Mouse (Mus musculus) neural tube, embryonic 13.5 days (tissue): Measurements from ENCODE around the gene Syne3. TPM values are rescaled to one million over a fixed set of nuclear protein-coding genes. Genes with fewer than 3 reads are reported as not detected.

ENCODE experiments used
- ATAC-seq: fragments of 200-750 bp; cut with Nextera tagmentation; 2 replicates; pipeline ENCODE4 v1.8.0; 2017; ENCODE audit warnings: low read depth, mild to moderate bottlenecking, moderate TSS enrichment, moderate library complexity
- H3K27ac ChIP-seq: fragments of 300-500 bp; sonication (generic); replicated peaks from 2 replicates; pipeline ENCODE4 v1.5.1; 2015; ENCODE audit warnings: moderate library complexity, mild to moderate bottlenecking, inconsistent platforms
- H3K27me3 ChIP-seq: fragments of 300-500 bp; sonication (generic); 2 replicates; pipeline ENCODE4 v1.6.1; 2015; ENCODE audit warnings: mild to moderate bottlenecking, inconsistent platforms
- H3K36me3 ChIP-seq: fragments of 300-500 bp; sonication (generic); 2 replicates; pipeline ENCODE4 v1.6.1; 2015; ENCODE audit warnings: mild to moderate bottlenecking, inconsistent platforms
- H3K4me1 ChIP-seq: fragments of 300-500 bp; sonication (generic); replicated peaks from 2 replicates; pipeline ENCODE4 v1.6.1; 2015; ENCODE audit warnings: inconsistent platforms
- H3K4me2 ChIP-seq: fragments of 300-500 bp; sonication (generic); 2 replicates; pipeline ENCODE4 v1.6.1; 2015; ENCODE audit warnings: inconsistent platforms, mild to moderate bottlenecking, moderate library complexity
- H3K4me3 ChIP-seq: fragments of 300-500 bp; sonication (generic); 2 replicates; pipeline ENCODE4 v1.5.1; 2015; ENCODE audit warnings: mild to moderate bottlenecking, inconsistent platforms
- H3K9ac ChIP-seq: fragments of 300-500 bp; sonication (generic); 2 replicates; pipeline ENCODE4 v1.6.1; 2015; ENCODE audit warnings: moderate library complexity, mild to moderate bottlenecking, inconsistent platforms
- H3K9me3 ChIP-seq: fragments of 300-500 bp; sonication (generic); 2 replicates; pipeline ENCODE4 v1.6.1; 2016; ENCODE audit warnings: inconsistent platforms
- WGBS: fragments of 180-500 bp; shearing (Covaris S2); methylation state at CpG from one replicate; pipeline ENCODE4 v1.1.7; 2015; 5-methylcytosine and 5-hydroxymethylcytosine counted together
- polyA plus RNA-seq: library from polyadenylated mRNA; unstranded; fragments of >200 nt; fragmentation: Nextera tagmentation; extraction: Ambion mirVana; gene quantifications from 2 replicates; pipeline ENCODE4 v1.2.1, GENCODE M21; 2015

Syne3 gene
- polyA plus RNA-seq: 0.28 and 0.32 TPM in 2 replicates

DNA sequence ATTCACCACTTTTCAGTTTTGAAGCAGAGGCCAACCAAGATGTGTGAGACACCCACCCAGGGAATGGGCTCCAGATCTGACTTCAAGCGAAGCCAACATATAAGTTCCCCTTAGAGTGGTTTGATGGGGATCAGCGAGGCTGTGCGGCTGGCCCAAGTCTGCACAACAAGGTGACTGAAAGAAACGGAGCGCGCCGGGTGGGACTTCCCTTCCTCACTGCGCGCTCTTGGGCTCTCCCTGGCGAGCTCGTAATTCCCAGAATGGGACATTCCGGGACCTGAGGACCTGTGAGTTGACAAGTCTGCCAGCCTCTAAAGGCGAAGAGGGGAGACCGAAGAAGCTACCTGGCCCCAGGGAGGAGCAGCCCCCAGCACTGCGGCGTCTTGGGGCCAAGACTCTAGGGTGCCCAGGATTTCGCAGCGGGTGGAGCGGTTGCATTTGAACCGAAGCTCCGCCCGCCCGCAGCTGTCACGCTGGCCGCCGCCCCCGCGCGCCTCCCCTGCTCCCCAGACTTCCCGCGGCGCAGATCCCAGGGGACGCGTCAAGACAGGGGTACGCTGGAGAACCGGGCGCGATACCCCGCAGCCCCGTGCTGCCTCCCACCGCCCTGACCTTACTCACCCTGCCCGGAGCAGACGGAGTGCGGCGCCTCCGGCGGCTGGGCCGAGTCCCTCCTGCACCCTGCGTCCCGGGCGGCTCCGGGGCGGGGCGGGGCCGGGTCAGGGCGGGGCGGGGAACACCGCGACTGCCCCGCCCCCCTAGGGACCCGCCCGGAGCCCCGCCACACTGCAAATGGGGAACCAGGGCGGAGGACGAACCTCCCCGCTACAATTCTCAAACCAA, at the start of gene Syne3:
Syne3 (minus strand) TSS at position 440 of the 843 bp plus-strand sequence.
- H3K27me3 ChIP-seq: peaks cover 69% of the 10 kb centered on the region
- WGBS: under 1% methylated on average over 62 of the region's 66 CpGs
- H3K36me3 ChIP-seq: no peaks in the 10 kb centered on the region
- no peak within 1 kb of the TSS for H3K27ac ChIP-seq
- H3K4me2 ChIP-seq: peak within 1 kb of the TSS; percentile 98
- H3K9me3 ChIP-seq: no peaks in the 10 kb centered on the region
- peak within 1 kb of the TSS; percentile 69 for H3K9ac ChIP-seq
- peaks cover 23% of the 10 kb centered on the region for H3K4me1 ChIP-seq
- ATAC-seq: peak; percentile 75
- peak within 1 kb of the TSS; percentile 56 for H3K4me3 ChIP-seq

DNA sequence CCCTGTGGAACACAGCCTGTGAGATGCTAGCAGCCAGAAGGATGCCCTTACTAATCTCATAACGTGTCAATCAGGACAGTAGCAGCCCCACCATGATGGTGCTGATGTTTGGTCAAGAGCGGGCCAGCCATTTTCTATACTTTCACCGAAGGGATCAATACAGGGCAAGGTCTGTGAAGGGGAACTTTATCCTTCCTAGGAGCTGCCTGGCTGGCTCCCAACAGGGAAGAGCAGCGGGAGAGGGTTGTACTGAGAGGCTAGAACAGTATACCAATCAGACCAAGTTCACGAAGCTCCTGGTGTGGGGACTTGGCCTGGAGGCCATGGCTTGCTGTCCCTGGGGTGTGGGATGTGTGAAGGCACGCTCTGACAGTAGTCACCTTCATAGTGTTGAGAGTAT, 45.7 kb upstream of the Syne3 start:
- Histone ChIP-seq H3K36me3 (no peaks in the 10 kb centered on the region), H3K27ac (no peak overlapping the region), H3K4me1 (0 out of 2 replicates have a peak, but pooled peaks cover 5% of the 10 kb centered on the region), H3K9ac (no peak overlapping the region), H3K4me2 (no peak overlapping the region), H3K27me3 (no peaks in the 10 kb centered on the region), H3K9me3 (no peaks in the 10 kb centered on the region), H3K4me3 (no peak overlapping the region)
- ATAC-seq: no peak
- WGBS: 83% methylated on average over 6 of the region's 6 CpGs

DNA sequence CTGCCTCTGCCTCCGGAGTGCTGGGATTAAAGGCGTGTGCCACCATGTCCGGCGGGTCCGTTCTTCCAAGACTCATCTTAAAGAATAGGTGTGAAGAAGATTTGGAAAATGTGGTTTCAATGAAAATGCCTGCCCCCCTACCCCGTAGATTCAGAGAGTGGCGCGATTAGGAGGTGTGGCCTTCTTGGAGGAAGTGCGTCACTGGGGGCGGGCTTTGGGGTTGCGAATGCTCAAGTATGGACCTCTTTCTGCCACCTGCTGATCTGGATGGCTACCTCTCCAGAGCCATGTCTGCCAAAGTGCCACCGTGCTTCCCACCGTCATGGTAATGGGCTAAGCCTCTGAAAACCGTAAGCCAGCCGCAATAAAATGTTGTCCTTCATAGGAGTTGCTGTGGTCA, 44.4 kb upstream of the Syne3 start:
- Histone ChIP-seq H3K27me3 (no peaks in the 10 kb centered on the region), H3K4me3 (no peak overlapping the region), H3K27ac (no peak overlapping the region), H3K4me1 (0 out of 2 replicates have a peak, but pooled peaks cover 5% of the 10 kb centered on the region), H3K9ac (no peak overlapping the region), H3K36me3 (no peaks in the 10 kb centered on the region), H3K4me2 (no peak overlapping the region), H3K9me3 (no peaks in the 10 kb centered on the region)
- ATAC-seq: no peak
- WGBS: 93% methylated on average over 15 of the region's 15 CpGs

DNA sequence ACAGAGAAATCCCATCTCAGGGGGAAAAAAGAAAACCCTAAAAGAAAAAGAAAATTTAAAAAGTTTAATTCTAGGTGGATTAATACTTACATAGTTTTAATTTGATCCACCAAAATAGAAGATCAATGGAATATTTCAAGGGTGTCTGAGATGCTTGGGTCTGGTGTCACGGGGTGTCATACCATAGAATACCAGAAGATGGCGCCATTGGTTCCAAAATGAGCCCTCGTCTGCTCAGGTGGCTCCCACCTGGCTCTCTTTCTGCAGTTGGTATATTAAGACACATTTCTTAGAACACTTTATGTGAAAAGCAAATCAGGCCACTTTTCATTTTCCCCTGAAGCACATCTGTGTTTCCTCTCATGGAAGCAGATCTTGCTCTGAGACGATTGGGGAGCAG, 41.3 kb upstream of the Syne3 start:
- H3K27ac ChIP-seq: no peak overlapping the region
- H3K9ac ChIP-seq: peak overlapping the region; percentile 34; the same call in 1 of the 2 replicates
- no peak overlapping the region for H3K4me3 ChIP-seq
- H3K4me2 ChIP-seq: no peak overlapping the region
- H3K4me1 ChIP-seq: 0 out of 2 replicates have a peak, but pooled peaks cover 5% of the 10 kb centered on the region
- WGBS: 17% methylated on average over 4 of the region's 4 CpGs
- H3K9me3 ChIP-seq: no peaks in the 10 kb centered on the region
- H3K36me3 ChIP-seq: no peaks in the 10 kb centered on the region
- ATAC-seq: peak; percentile 69
- H3K27me3 ChIP-seq: no peaks in the 10 kb centered on the region

DNA sequence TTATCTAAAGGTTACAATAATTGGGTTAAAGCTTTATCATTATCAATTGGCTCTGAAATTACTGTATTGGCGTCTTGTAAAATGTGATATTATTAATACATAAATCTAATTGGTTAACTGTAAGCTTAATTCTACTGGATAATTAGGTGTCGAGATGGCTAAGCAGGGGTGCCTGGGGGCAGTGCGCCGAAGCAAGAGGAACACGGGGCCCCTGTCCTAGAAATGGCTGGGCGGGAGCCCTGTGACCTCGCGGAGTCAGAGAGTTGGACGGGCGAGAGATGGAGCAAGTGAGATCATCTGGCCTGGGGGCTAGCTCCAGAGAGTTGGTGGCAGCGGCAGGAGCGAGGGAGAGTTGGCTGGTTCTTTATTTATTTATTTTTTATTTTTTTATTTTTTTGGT, 40.2 kb upstream of the Syne3 start:
- no peaks in the 10 kb centered on the region for H3K9me3 ChIP-seq
- H3K36me3 ChIP-seq: no peaks in the 10 kb centered on the region
- no peak overlapping the region for H3K9ac ChIP-seq
- no peaks in the 10 kb centered on the region for H3K27me3 ChIP-seq
- no peak overlapping the region for H3K4me3 ChIP-seq
- 80% methylated on average over 12 of the region's 12 CpGs for WGBS
- ATAC-seq: no peak
- H3K4me2 ChIP-seq: no peak overlapping the region
- H3K4me1 ChIP-seq: 0 out of 2 replicates have a peak, but pooled peaks cover 5% of the 10 kb centered on the region
- H3K27ac ChIP-seq: no peak overlapping the region

DNA sequence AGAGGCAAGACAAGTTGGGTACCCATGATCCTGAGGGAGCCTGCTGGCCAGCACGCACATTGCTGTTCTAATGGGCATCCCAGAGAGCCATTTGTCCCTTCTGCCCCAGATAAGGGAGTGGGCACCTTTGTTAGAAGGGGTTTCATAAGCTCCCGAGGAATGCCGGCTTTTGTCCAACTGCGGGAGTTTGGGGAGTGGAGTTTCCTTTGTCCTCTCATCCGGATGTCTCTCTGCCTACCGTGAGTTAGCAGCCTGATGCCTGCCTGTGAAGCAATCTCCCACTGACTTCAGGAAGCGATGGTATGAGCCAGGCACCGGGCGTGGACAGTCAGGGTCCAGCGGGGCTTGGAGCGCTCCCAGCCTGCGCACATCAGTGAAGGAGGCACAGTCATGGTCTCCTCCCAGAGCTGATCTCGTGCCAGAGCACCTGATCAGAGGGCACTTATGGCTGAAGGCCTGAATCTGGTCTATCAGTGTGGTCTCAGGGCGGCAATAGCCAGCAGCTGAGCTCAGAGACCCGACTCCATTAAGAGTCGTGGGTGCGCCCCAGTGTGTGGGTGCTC, 38.8 kb upstream of the Syne3 start:
- H3K36me3 ChIP-seq: peaks cover 4% of the 10 kb centered on the region; the same call in 1 of the 2 replicates
- no peak overlapping the region for H3K9ac ChIP-seq
- H3K27me3 ChIP-seq: no peaks in the 10 kb centered on the region
- WGBS: 74% methylated on average over 17 of the region's 17 CpGs
- H3K4me1 ChIP-seq: 0 out of 2 replicates have a peak, but pooled peaks cover 5% of the 10 kb centered on the region
- no peak for ATAC-seq
- no peaks in the 10 kb centered on the region for H3K9me3 ChIP-seq
- no peak overlapping the region for H3K27ac ChIP-seq
- no peak overlapping the region for H3K4me3 ChIP-seq
- no peak overlapping the region for H3K4me2 ChIP-seq

DNA sequence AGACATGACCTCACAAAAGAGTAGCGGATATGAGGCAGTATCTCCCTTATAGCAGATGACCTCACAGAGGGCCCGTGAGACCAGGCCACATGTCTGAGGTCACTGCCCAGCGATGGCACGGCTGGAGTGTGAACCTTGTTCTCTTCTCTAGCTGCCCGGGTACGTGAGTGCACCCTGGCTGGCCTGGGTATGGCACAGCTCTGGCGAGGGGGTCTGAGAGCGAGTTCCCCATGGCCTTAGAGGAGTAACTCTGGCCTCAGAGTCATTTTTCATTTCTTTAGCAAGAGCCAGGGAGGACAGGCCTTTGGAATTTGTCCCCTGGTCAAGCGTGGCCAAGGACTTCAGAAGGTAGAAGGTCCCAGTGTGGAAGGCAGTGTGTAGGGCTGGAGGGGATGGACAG, 35.2 kb upstream of the Syne3 start:
- no peaks in the 10 kb centered on the region for H3K27me3 ChIP-seq
- H3K27ac ChIP-seq: no peak overlapping the region
- peaks cover 14% of the 10 kb centered on the region for H3K4me1 ChIP-seq
- H3K9ac ChIP-seq: no peak overlapping the region
- 90% methylated on average over 9 of the region's 9 CpGs for WGBS
- no peak for ATAC-seq
- no peaks in the 10 kb centered on the region for H3K9me3 ChIP-seq
- no peak overlapping the region for H3K4me3 ChIP-seq
- no peak overlapping the region for H3K4me2 ChIP-seq
- H3K36me3 ChIP-seq: peaks cover 36% of the 10 kb centered on the region

DNA sequence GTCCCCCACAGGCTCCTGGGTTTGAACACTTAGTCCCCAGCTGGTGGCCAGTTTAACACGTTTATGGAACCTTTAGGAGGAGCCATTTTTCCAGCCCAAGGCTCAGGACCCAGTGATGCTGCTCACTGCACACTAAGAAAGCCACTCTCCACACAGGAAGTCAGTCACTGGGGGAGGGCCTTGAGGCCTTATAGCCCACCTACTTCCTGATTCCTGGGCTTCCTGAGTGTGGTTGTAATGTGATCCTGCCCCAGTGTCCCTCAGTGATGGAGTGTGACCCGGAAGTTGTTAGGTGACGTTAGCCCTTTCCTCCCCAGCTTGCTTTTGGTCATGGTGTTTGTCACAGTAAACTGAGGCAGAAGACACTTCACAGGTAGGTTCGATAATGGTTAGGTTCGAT, 33.5 kb upstream of the Syne3 start:
- Histone ChIP-seq H3K27me3 (no peaks in the 10 kb centered on the region), H3K9ac (no peak overlapping the region), H3K4me1 (peaks cover 23% of the 10 kb centered on the region), H3K36me3 (peaks cover 36% of the 10 kb centered on the region), H3K9me3 (no peaks in the 10 kb centered on the region), H3K4me2 (no peak overlapping the region), H3K4me3 (no peak overlapping the region), H3K27ac (no peak overlapping the region)
- WGBS: 87% methylated on average over 5 of the region's 5 CpGs
- ATAC-seq: no peak

DNA sequence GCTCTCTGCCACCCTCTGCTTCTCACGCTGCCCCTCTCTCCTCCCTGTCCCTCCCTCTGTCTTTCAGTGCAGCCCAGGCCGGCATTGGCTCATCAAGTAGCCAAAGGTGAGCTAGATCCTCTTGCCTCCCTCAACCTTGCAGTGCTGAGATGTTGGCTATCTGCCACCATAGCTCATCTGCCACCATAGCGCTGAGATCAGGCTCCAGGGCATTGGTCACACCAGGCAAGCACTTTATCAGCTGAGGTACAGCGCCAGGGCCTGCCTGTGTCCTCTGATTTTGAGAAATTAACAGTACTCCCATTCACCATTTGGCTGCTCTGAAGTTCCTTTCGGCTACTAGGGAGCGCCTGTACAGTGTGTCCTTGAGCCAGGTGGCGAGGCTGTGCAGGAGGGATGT, 31.3 kb upstream of the Syne3 start:
- H3K4me1 ChIP-seq: peaks cover 34% of the 10 kb centered on the region
- peaks cover 36% of the 10 kb centered on the region for H3K36me3 ChIP-seq
- H3K9ac ChIP-seq: no peak overlapping the region
- no peak overlapping the region for H3K27ac ChIP-seq
- H3K27me3 ChIP-seq: no peaks in the 10 kb centered on the region
- 88% methylated on average over 7 of the region's 7 CpGs for WGBS
- no peak for ATAC-seq
- H3K4me2 ChIP-seq: no peak overlapping the region
- H3K9me3 ChIP-seq: no peaks in the 10 kb centered on the region
- no peak overlapping the region for H3K4me3 ChIP-seq

DNA sequence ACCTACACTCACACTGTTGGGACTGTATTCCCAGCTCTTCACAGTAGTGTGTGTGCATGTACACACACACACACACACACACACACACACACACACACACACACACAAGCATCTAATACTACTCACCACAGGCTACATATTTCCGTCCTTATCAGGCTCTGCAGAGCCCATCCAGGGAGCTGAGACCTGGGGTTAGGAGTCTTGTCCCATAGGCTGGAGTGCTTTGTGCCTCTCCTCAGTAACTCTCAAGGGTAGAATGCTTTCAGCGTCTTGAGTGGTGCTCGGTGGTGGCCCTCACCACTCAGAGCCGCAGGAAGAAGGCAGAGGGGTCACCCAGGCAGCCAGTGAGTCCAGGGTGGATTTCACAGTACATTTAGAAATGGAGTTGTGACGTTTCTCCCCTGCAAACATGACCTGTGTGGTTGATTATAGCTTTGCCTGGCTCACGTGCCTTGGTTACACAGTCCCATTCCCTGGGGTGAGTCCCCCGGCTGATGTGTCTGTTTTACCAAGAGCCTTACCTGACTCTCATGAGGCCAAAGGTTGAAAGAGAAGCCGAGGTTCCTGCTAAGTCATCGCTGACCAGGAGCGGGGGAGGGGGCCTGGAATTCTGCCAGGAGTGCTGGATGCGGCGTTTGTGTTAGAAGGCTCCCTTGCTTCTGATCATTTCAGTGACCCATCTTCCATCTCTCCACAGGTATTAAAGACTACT, 30.1 kb upstream of the Syne3 start:
- Histone ChIP-seq H3K9me3 (no peaks in the 10 kb centered on the region), H3K27me3 (no peaks in the 10 kb centered on the region), H3K27ac (no peak overlapping the region), H3K4me3 (no peak overlapping the region), H3K4me2 (no peak overlapping the region), H3K9ac (no peak overlapping the region), H3K4me1 (peaks cover 40% of the 10 kb centered on the region), H3K36me3 (peaks cover 36% of the 10 kb centered on the region)
- WGBS: 67% methylated on average over 12 of the region's 12 CpGs
- no peak for ATAC-seq

DNA sequence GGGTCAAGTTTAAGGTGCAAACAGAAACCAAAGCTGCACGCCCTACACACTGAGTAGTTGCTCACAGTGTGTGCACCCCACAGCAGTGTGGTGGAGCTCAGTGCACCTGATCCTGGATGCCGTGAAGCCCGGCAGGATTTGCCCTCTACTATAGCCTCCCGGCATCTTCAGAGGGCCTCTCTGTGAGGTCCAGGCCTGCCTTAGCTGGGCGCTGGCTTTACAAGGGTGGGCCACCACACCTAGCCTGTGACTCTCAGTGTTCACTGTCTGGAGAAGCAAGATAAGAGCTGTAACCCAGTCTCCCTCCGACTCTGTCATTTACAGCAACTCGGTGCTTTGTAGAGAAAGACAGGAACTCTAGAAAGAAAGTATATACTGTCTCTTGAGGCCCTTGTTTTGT, 29.3 kb upstream of the Syne3 start:
- WGBS: 84% methylated on average over 7 of the region's 7 CpGs
- H3K4me2 ChIP-seq: no peak overlapping the region
- H3K4me1 ChIP-seq: peaks cover 48% of the 10 kb centered on the region
- H3K9ac ChIP-seq: no peak overlapping the region
- H3K4me3 ChIP-seq: no peak overlapping the region
- H3K9me3 ChIP-seq: no peaks in the 10 kb centered on the region
- peaks cover 36% of the 10 kb centered on the region for H3K36me3 ChIP-seq
- H3K27me3 ChIP-seq: no peaks in the 10 kb centered on the region
- no peak overlapping the region for H3K27ac ChIP-seq
- no peak for ATAC-seq

DNA sequence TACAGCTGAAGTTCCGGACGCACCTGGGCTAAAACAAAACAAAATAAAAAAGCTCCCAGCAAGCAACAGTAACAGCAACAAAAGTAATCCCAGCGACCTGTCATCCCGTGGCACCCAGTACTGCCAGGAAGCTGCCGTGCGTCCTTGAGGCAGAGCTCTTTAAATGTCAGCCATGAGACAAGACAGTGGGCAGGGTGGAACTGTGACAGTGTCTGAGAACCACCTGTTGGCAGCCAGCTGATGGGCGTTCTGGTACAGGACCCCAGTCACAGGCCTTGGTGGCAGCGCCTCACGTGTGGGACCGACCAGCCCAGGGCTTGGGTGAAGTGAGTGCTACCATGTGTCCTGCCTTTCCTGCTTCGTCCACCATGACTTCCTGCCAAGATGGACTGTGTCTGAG, 28.6 kb upstream of the Syne3 start:
- H3K9me3 ChIP-seq: no peaks in the 10 kb centered on the region
- no peak overlapping the region for H3K4me2 ChIP-seq
- peaks cover 31% of the 10 kb centered on the region for H3K36me3 ChIP-seq
- peaks cover 55% of the 10 kb centered on the region for H3K4me1 ChIP-seq
- no peak overlapping the region for H3K27ac ChIP-seq
- no peak overlapping the region for H3K9ac ChIP-seq
- H3K27me3 ChIP-seq: no peaks in the 10 kb centered on the region
- ATAC-seq: no peak
- 89% methylated on average over 11 of the region's 11 CpGs for WGBS
- no peak overlapping the region for H3K4me3 ChIP-seq
